Mouse (Mus musculus) colon, adult 2 months (tissue): Measurements from ENCODE around the gene Dock11. TPM values are rescaled to one million over a fixed set of nuclear protein-coding genes. Genes with fewer than 3 reads are reported as not detected.

Experiments
- polyA plus RNA-seq: library from polyadenylated mRNA; depleted of rRNA; stranded (reverse); fragments of >200 nt; gene quantifications from 2 replicates; pipeline ENCODE4 v1.2.3, GENCODE M21; 2012; rRNA removed

Gene Dock11
- polyA plus RNA-seq = 0.36 and 0.56 TPM in 2 replicates

GRCm38 (mm10) chrX:35888087-35888895 is at the start of gene Dock11:
Dock11 (plus strand) TSS chrX:35888832.

GRCm38 (mm10) chrX:36111622-36112421 is 223.2 kb downstream of the Dock11 start, which contains the start of gene Il13ra1:
Il13ra1 (plus strand) TSS chrX:36112110.

Other genes with a start within 250 kb of the Dock11 start
- gene Il13ra1, start 223.3 kb downstream of the Dock11 start, polyA plus RNA-seq = 14.2 and 14.8 TPM in 2 replicates